Mouse (Mus musculus) frontal cortex, postnatal 25 days (tissue): Measurements from ENCODE around the gene Olfr792.
A peak's percentile ranks its signal among the peaks of the same experiment; 100 is the strongest.

Source experiments
- DNase-seq, 2 experiments: peaks; one replicate each; pipeline ENCODE4 v3.0.0; 2022; ENCODE audit warnings: low spot score in 2 of 2

Gene Olfr792

DNA sequence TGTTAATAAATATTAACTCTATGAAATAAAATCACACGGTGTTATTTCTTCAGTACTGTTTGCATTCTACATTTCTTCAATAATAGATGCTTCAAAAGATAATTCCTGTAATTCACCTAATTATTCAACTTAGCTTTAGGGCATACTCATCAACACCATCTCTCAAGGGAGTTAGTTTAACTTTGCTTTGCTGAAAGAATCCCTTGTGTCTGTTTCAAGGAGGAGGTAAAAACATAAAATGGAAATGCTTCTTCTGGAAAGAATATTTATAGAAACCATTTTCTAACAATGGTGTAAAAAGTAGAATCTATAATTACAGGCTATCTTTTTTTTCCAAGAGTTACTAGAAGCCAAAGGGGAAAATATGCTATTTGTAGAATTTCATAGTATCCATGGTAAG is at the start of gene Olfr792:
Gene Olfr792 (plus strand): TSS at position 301 of the 400 bp plus-strand sequence.
- DNase-seq = no peak

DNA sequence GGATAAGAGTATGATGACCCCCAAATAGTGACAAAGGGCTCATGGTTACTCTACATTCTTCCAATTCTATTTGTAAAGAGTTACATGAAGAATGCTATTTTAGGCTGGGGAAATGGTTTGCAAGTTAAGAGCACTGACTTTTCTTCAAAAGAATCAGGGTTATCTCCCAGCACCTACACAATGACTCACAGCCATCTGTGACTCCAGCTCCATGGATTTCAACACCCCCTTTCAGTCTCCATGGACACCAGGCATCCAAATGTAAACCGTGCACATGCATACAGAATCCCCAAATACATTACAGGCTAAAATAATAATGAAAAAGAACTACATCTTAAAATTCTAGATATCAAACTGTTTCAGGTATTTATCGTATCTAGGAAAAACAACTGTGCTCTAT is 48.9 kb upstream of the Olfr792 start:
- DNase-seq = no peak

- DNase-seq = no peak
Measured at GRCm38 (mm10) chr10:129498192-129498591, 40.8 kb upstream of the Olfr792 start, which contains the start of gene Olfr790. TSS of gene Olfr790 (plus strand) at chr10:129498492.

GRCm38 (mm10) chr10:129521492-129521891 is 17.5 kb upstream of the Olfr792 start, which contains the start of gene Olfr791:
TSS of gene Olfr791 (plus strand) at chr10:129521792.
- no peak for DNase-seq

GRCm38 (mm10) chr10:129549354-129549753 is 10.4 kb downstream of the Olfr792 start:
- peak in 1 of 2 experiments; percentile 1 for DNase-seq

- DNase-seq = no peak
Measured at GRCm38 (mm10) chr10:129567355-129567754, 28.4 kb downstream of the Olfr792 start, which contains the start of gene Olfr794. TSS of gene Olfr794 (plus strand) at chr10:129567655.

- DNase-seq = no peak
Measured at GRCm38 (mm10) chr10:129577066-129577465, 38.1 kb downstream of the Olfr792 start.
